Mouse (Mus musculus) CD4-positive naive resting alpha-beta T cell, adult 57 days (primary cell): ENCODE results near the gene Mybpc3. TPM values are rescaled to one million over a fixed set of nuclear protein-coding genes. Genes with fewer than 3 reads are reported as not detected.

Experiments
- total RNA-seq: library from RNA; stranded (reverse); gene quantifications from one replicate; pipeline ENCODE4 v1.2.4, GENCODE M21; 2023

The Mybpc3 gene
- 0.15 TPM for total RNA-seq

DNA sequence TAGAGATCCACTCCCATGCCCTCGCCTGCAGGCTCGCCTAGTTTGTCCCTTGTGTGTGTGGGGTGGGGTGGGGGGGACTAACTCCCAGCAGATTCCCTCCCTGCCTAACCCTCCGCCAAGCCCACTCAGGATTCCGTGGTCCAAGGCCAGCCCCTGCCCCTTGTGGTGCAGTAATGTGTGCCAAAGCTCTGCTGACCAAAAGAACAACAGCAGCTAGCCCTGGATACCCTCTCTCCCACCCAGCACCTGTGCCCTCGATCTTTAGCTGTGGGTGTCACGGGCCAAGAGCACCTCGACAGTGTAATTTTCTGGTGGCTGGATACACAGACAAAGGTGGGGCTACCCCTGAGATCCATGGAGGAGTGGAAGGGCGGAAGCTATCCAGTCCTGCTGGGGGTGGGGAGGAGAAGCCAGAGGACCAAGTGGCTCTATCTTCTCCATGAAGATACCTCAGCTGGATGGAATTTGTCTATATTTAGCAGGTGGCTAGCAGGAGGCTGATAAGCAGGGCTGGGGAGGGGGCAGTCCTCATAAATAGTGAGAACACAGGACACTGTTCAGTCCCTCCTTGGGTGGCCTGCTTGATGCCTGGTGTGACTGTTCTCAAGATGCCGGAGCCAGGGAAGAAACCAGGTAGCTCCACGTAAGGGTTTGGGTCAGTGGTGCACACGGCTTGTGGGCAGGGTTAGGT, at the start of gene Mybpc3:
Mybpc3 (plus strand) TSS at position 560 of the 691 bp plus-strand sequence.

DNA sequence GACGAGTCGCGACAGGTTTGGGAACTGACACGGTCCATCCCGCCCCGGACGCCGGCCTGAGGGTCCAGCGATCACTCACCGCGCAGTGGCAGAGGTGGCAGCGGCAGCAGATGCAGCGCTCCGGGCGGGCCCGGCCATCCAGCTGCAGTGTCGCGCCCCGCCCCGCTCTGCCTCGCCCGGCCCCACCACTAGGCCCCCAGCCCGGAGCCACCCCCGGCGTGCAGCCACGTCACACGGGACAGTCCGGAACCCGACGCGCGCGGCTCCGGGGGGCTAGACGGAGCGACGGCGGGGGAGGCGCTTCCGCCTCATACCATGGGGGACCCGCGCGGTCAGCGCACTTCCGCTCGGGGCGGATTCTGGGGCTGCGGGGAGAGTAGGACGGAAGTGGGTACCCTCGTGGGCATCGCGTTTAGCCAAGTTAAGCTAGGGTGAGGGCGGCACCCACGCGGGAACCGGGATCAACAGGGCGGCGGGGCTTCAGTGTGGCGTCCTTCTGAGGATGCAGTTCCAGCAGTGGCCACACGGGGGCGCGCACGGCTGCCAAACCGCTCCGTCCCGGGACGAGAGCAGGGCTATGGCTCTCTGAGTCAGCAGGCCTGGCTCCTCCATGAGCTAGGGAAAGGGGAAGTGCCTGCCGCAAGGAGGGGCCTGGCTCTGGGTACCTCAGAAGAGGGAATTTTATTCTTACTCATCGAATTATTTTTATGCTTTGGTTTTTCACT, 47.7 kb upstream of the Mybpc3 start, which contains the start of gene Slc39a13:
Slc39a13 (minus strand) TSS at position 342 of the 725 bp plus-strand sequence.

DNA sequence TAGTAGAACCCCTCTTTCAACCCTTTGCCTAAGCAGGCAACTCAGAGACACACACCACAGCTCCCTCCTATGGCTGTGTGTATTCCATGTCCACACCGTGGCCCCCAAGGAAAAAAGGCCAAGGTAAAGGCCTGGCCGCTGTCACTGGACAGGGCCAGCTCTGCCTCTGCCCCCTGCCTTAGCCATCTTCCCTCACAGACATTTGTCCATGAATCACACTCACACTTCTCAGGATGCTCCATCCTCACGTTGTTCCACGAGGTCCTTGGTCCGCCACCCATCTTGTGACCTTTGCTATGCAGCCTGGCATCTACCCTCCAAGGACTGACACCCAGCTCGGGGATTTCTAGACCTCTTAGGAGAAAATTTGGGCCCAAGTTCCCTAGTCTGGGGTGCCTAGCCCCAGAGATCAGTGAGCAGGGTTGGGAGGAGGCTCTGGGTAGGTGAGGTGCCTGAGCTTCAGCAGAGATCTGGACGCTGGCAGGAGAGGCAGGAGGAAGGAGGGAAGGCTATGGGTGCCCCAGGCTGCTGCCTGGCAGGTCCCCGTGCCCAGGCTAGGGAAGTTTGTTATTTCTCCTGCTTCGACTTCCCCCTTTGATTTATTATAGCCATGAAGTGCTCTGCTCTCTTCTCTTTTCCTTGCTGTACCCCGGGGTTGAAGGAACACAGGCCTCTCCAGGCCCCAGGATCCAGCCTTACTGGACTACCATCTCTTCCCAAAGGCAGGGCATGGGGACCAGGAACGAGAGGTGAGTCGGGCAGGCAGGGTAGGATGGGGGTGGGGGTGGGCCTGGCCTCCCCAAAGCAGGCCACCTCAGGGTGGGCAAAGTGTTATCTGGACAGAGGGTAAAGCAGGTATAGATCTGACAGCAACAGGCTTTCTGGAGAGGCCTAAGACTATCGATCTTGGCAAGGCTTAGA, 35.9 kb upstream of the Mybpc3 start, which contains the start of gene Spi1:
Spi1 (plus strand) TSS at position 616 of the 921 bp plus-strand sequence.

DNA sequence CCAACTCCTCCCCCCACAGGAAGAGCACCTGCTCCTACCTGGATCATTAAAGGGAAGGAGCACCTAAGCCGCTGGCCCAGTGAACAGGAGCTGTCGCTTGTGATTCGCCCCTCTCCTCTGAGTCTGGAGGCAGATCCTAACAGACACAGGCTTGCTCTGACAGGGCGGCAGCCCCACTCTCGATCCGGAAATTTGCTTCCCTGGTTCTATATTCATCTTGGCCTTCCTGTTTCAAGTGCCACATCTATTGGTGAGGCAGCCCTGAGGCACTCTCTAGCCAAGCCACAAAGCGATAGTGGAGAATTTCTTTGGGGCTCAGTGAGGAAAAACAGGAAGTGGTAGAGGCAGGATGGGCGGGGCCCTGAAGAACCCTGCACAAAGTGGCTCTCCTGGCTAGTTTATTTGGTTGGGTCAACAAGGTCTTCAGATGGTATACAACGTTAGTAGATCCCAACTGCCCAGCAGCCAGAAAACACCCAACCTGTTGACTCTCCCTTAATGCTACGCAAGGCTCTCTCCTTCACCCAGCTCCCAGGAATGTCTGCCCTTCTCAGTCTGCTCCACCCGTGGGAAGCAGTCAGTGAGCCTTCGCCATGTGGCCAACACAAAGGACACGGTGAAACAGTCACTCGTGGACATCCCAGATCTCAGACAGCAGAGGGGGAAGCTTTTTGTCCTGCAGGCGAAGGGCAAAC, 65.9 kb downstream of the Mybpc3 start, which contains the start of gene Madd:
Madd (minus strand) TSS at position 127 of the 695 bp plus-strand sequence.

Other genes starting within 250 kb of the Mybpc3 start
- gene C1qtnf4, start 232.3 kb upstream of the Mybpc3 start, total RNA-seq, result 1.5 TPM
- gene Kbtbd4, start 213.4 kb upstream of the Mybpc3 start, total RNA-seq, result 33.1 TPM
- gene Ndufs3, start 213.3 kb upstream of the Mybpc3 start, total RNA-seq, result 129 TPM
- 115 TPM for gene Celf1, start 177.8 kb upstream of the Mybpc3 start, total RNA-seq
- gene Rapsn, start 82.5 kb upstream of the Mybpc3 start, total RNA-seq, result 0.41 TPM
- 134 TPM for gene Psmc3, start 64.1 kb upstream of the Mybpc3 start, total RNA-seq
- gene Slc39a13, start 47.7 kb upstream of the Mybpc3 start, total RNA-seq, result 24.6 TPM
- 7.2 TPM for gene Spi1, start 35.8 kb upstream of the Mybpc3 start, total RNA-seq
- gene Madd, start 65.7 kb downstream of the Mybpc3 start, total RNA-seq, result 281 TPM
- 2.8 TPM for gene Nr1h3, start 84.7 kb downstream of the Mybpc3 start, total RNA-seq
- 7.0 TPM for gene Acp2, start 84.7 kb downstream of the Mybpc3 start, total RNA-seq
- gene Ddb2, start 118.8 kb downstream of the Mybpc3 start, total RNA-seq, result 90.5 TPM
- gene Pacsin3, start 137.8 kb downstream of the Mybpc3 start, total RNA-seq, result 1.4 TPM
- gene Arfgap2, start 146.8 kb downstream of the Mybpc3 start, total RNA-seq, result 143 TPM